Mouse (Mus musculus): Measurements from ENCODE around the gene Txnl4b.
A peak's percentile ranks its signal among the peaks of the same experiment; 100 is the strongest.

The Txnl4b gene

DNA sequence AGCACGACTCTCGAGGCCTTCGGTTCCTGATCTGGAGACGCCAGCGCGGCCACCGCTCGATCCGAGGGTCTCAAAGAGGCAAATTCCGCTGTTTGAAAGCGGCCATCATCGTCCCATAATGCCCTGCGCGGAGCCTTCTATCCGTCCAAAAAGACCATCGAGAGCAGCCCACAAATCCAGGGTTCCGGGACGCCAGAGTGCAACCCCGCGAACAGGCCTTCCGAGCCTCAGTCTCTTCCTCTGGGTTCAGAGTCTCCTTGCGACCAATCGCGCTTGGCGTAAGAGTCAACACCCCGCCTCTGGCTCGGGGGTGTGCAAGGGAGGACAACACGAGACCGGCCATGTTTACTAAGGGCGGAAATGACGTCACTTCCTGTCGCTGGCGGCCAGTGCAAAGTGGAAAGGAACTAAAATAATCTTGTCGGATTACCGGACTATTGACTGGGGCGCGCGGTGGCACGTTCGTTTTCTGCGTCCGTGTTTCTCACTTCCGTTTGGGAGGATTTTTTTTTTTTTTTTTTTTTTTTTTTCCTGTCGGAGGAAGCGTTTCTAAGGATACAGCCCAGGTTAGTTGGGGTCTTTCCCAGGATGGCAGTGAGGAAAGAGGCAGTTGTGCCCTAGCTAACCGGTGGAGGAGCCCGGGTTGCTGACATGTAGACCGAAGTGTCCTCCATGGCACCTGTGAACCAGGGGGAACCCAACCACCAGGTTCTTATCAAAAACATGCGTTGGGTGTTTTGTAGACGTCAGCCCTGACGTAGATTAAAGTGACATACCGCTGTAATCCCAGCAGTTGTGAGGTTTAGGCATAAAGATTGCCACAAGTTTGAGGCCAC, at the start of gene Txnl4b, which contains the start of gene Dhx38:
Gene Txnl4b, plus strand, starts transcription at position 395 of the 836 bp plus-strand sequence.
Gene Dhx38, minus strand, starts transcription at position 364 of the 836 bp plus-strand sequence.
- peak; percentile 98 to 99 for DNase-seq

GRCm38 (mm10) chr8:109524008-109524407, 41.7 kb upstream of the Txnl4b start:
- no peak for DNase-seq

GRCm38 (mm10) chr8:109535140-109535990, 30.3 kb upstream of the Txnl4b start:
- DNase-seq, result peak in 1 of 2 experiments; percentile 21

- peak; percentile 65 to 72 for DNase-seq
Observed at GRCm38 (mm10) chr8:109536703-109537102, 29.0 kb upstream of the Txnl4b start.

GRCm38 (mm10) chr8:109542165-109542564, 23.5 kb upstream of the Txnl4b start:
- no peak for DNase-seq

DNA sequence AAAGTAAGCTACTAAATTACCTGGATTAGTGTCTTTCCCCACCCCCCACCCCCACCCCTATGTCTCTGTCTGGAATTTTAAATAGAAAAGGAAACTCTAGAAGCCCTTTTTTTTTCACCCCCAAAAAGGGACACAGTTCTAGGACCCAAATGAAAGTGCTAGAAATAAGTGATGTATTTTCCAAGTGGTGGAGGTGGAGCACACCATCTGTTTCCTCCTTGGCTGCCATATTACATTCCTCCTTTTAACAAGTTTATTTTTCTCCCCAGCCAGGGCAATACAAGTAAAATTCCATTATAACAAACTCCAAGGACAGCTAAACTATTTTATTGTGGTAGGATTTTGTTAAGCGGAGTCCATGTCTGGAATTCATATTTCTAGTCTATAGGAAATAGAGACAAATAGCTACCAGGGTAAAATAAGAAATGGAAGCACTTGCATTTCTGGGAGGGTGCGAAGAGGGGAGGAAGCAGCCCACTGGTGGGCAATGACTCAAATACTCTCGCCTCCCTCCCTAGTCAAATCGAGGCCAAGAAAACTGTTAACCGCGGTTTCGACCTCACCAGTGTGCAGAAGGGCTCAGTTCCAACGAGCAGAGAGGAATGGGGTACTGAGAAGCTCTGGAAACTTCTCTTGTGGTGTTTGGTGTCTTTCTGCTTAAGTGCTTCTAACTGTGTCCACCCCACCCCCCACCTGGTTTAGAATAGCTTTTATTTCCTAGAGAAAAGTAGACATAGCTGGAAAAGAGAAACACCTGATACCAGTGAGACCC, 22.8 kb upstream of the Txnl4b start:
- no peak for DNase-seq

GRCm38 (mm10) chr8:109544049-109544448, 21.6 kb upstream of the Txnl4b start:
- no peak for DNase-seq

DNA sequence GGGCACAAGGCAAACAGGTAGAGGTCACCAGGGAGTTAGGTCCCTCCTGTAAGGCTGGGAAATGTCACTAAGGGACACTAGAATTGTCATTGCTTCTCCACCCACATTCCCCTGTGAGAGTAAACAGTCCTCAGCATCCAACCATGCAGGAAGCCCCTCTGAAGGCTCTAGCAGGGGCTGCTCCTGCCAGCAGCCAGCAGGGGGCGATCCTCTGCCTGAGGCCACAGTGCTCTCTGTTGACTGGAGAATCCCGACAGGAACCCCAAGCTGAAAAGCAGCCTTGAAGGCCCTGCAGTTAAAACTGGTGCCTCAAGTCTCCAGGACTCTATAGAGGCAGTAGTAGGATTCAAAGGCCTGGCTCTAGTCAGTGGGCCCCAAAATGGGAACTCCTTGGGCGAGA, 14.0 kb upstream of the Txnl4b start:
- no peak for DNase-seq

- no peak for DNase-seq
Observed at GRCm38 (mm10) chr8:109563881-109564280, 1.8 kb upstream of the Txnl4b start.

DNA sequence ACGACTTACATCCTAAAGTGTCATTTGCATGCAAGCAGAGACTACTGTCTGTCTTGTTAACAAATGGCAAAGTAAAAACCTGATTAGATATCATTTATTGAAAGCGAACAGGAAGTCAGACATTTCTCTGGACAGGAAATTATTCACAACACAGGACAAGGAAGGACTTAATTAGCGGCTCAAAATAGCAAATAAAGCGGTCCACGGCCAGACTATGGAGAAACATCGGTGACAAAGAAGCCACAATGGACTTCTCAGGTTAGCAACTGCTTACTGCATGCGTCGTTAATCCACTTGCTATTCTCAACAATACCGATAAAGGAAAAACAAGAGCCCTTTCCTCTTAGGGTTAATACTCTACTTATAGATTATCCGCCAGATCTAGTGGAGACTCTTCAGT, 926 bp upstream of the Txnl4b start:
- DNase-seq, result no peak

DNA sequence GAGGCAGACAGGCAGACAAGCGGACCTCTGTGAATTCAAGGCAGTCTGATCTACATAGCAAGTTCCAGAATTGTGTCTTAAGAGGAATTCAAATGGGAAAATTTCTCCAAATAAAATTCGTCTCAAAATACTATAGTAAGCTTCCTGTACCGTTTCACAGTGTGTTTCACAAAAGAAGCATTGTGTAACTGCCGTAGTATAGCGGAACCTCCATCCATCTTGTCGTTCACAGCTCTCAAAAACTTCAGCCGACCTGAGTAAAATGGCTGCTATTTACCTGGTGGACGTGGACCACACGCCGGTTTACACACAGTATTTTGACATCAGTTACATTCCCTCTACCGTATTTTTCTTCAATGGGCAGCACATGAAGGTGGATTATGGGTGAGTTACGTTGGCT, 5.4 kb downstream of the Txnl4b start:
- DNase-seq, result no peak

DNA sequence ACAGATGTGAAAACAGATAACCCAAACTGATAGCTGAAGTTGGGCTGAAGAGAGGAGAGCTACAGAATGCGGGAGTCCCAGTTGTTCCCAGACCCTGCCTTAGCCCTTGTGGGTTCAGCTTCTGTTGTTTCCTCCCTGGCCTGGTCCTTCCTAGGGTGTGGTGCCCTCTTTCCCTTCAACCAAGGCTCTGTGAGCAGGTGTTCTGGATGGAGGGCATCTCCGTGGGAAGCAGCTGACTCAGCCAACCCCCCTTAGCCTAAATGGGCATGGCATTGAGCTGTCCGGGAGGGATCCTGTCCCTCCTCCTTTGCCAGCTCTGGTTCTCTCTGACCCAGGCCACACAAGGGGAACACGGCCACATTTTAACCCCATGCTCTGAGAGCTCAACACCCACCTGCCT, 10.6 kb downstream of the Txnl4b start:
- no peak for DNase-seq

DNA sequence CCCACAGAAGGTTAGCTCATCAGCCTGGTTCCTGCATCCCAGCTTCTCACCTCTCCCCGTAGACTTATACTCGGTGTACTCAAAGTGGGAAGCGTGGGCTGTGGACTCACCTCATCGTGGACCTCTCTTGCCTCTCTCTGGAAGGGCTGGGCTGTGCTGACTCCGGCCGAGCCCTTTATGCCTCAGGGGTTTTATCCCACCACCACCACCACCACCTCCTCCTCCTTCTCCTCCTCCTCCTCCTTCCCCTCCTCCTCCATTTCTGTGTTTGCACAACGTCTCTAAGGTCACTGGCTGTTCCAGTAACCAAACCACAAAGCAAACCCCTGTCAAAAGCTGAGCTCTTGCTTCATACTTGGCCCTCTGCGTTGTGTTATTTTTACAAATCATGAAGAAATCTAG, 13.2 kb downstream of the Txnl4b start, which contains the start of gene Hp:
Gene Hp, minus strand, starts transcription at position 273 of the 402 bp plus-strand sequence.
- no peak for DNase-seq

DNA sequence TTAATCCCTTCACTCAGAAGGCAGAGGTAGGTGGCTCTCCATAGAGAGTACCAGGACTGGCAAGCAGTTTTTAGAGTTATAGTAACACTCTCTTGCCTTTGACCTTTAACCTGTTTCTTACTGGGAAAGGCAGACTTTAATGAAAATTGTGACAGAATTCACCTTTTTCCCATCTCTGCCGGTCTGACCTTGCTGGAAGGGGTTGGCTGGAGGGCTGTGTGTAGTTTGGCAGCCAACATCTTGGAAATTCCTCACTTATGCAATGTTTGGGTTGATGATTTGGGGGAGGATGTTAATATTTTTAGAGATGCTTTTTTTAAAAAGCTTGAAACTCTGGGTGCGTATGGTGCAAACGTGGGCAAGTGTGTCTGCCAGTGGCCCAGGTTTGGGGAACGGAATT, 18.6 kb downstream of the Txnl4b start:
- no peak for DNase-seq

DNA sequence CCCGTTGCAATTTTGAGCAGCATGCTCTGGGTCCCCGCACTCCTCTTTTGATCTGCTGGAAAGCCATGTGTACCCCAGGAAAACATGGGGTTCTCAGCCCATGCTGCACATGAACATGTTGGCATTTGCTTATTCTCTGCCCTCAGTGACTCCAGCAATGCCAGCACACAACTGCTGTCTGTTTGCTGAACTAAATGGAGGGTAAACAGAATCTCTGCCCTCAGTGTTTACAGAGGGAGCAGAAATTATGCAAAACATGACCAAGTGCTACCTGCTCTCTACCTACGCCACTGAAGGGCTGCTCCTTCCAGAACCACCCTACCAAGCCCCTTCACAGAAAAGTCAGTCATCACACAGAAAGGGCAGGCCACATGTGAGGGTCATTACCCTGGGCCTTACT, 19.1 kb downstream of the Txnl4b start:
- no peak for DNase-seq

DNA sequence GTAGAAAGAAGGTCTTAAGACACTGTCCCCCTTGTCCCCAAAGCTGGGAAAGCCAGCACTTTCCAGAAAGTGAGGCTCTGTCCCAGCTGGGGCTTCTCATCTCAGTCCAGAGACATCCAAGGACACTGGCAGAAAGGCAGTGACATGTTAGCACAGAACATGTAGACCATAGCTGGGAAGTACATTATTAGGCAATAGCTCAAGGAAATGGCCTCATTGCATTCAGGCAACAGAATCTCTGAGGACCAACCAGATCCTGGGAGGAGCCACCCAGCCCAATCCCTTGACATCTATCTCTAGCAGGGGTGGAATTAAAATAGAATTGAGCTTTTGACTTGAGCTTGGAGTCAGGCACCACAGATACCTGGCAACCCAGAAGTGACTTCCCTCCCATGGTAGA, 20.0 kb downstream of the Txnl4b start:
- DNase-seq, result no peak

GRCm38 (mm10) chr8:109586972-109587504, 21.3 kb downstream of the Txnl4b start:
- no peak for DNase-seq

GRCm38 (mm10) chr8:109590901-109591300, 25.2 kb downstream of the Txnl4b start:
- no peak for DNase-seq

DNA sequence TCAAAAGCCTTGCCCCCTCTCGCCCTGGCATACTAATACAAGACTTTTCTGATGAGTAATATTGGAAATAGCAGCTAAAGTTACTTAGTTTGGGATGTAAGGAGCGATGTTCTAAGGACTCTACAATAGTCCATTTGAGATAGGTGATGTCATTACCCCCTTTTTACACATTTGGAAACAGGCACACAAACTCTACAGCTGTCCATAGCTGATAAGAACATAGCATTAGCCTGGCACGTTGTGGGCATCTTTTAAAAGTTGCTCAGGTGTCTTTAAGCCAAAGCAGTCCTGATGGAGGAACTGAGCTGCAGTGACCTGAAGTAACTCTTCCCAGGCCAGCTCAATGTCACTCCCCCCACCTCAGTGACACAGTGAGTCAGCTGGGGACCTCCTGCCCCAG, 25.7 kb downstream of the Txnl4b start:
- no peak for DNase-seq

GRCm38 (mm10) chr8:109592164-109592563, 26.5 kb downstream of the Txnl4b start:
- no peak for DNase-seq

- DNase-seq, result no peak
Observed at GRCm38 (mm10) chr8:109593117-109593788, 27.6 kb downstream of the Txnl4b start.

DNA sequence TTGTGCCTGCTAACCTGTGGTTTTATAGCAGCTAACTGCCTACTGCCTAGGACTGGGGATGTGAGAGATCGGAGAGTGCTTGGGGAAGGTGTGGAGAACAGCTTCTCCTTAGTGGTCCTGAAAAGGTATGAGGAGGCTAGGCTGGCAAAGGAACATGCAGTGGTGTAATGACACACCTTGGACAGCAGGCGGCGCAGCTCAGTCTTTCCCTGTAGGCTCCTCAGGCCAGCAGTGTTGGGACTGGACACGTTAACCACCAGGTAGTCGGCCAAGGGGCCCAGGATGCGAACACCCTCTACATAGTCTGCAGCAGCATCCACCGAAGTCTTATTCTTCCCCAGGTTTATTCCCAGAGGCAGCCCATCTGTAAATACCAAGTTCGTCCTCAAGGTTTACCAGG, 30.2 kb downstream of the Txnl4b start:
- peak; percentile 29 to 42 for DNase-seq

Measured in cerebellum, postnatal 36 days (tissue).